Mouse (Mus musculus): ENCODE measurements at regions not wholly inside any gene's neighbourhood (a gene's known extent, or its start where the extent isn't known, plus 50 kb on each side); places are given as distances from the start of the nearest gene placed in this dataset.
"Not testable (repeated sequence)": the region's sequence is repeated elsewhere in the genome, so short reads cannot be mapped to it uniquely, and the experiment has no call there.

DNA sequence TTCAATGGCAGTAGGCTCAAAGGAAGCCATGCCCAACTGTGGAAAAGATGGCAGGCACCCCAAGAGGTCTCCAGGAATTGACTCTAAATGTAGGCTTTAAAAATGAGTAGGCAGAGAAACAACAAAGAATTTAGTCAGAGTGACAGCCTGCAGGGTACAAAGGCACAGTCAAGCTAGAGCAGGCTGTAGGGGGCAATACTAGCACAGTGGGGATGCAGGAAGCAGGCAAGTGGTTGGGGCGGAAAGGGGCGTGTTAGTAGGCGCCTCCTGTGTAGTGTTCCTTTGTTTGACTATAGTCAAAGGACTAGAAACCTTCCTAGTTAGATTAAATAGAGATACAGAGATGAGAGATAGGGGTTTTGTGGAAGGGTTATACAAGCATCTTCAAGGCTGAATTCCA lies 211.4 kb upstream of the Pum3 start:
- TF ChIP-seq CTCF (IDR thresholded peaks at IDR 0.05; ENCODE audit: extremely low read depth, insufficient read depth, insufficient read length, insufficient replicate concordance) (no peak), POLR2A (IDR thresholded peaks at IDR 0.05; ENCODE audit: low read depth, low read length) (no peak)
- Histone ChIP-seq H3K27me3 (ENCODE audit: control insufficient read depth, insufficient read depth, low read length) (no peaks in the 10 kb centered on the region), H3K27ac (ENCODE audit: insufficient read depth, low read length) (no peak overlapping the region), H3K4me1 (ENCODE audit: control insufficient read depth, insufficient read depth, insufficient read length) (no peaks in the 10 kb centered on the region), H3K36me3 (ENCODE audit: control insufficient read depth, insufficient read depth, low read length) (no peaks in the 10 kb centered on the region), H3K4me3 (ENCODE audit: extremely low read depth, insufficient read depth, insufficient read length) (no peak overlapping the region)
- 81% methylated on average over 3 of the region's 3 CpGs for WGBS
- DNase-seq (ENCODE audit: low read depth in 1 of 2, low spot score in 2 of 2), result no peak

DNA sequence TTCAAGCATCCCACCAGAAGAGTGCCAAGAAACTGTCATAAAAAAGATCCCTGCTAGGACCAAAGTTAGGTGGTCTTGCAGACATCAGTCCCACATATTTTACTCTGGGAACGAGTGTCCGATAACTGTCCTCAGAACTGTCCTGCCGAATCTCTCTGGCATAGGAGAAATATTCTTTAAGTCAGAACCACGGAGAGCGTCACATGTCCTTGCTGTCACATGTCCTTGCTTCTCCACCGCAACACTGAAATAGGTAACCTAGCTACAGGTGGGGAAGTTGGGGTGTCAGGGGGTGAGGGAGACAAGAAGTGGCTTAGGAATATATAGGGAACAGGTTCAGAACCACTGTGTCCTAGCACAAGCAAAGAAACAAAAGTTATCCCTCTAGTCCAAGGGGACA lies 203.5 kb upstream of the Pum3 start:
- WGBS, result 67% methylated on average over 6 of the region's 6 CpGs
- Histone ChIP-seq H3K4me3 (ENCODE audit: extremely low read depth, insufficient read depth, insufficient read length) (no peak overlapping the region), H3K27ac (ENCODE audit: insufficient read depth, low read length) (no peak overlapping the region), H3K36me3 (ENCODE audit: control insufficient read depth, insufficient read depth, low read length) (no peaks in the 10 kb centered on the region), H3K4me1 (ENCODE audit: control insufficient read depth, insufficient read depth, insufficient read length) (no peaks in the 10 kb centered on the region), H3K27me3 (ENCODE audit: control insufficient read depth, insufficient read depth, low read length) (no peaks in the 10 kb centered on the region)
- TF ChIP-seq POLR2A (IDR thresholded peaks at IDR 0.05; ENCODE audit: low read depth, low read length) (no peak), CTCF (IDR thresholded peaks at IDR 0.05; ENCODE audit: extremely low read depth, insufficient read depth, insufficient read length, insufficient replicate concordance) (no peak)
- no peak for DNase-seq (ENCODE audit: low read depth in 1 of 2, low spot score in 2 of 2)

GRCm38 (mm10) chr19:27627626-27628025 lies 198.0 kb upstream of the Pum3 start:
- H3K27ac ChIP-seq (ENCODE audit: insufficient read depth, low read length), result no peak overlapping the region
- H3K4me3 ChIP-seq (ENCODE audit: extremely low read depth, insufficient read depth, insufficient read length), result no peak overlapping the region
- WGBS, result 93% methylated on average over 1 of the region's 1 CpGs
- TF ChIP-seq CTCF (IDR thresholded peaks at IDR 0.05; ENCODE audit: extremely low read depth, insufficient read depth, insufficient read length, insufficient replicate concordance) (no peak), POLR2A (IDR thresholded peaks at IDR 0.05; ENCODE audit: low read depth, low read length) (no peak)
- no peaks in the 10 kb centered on the region for H3K27me3 ChIP-seq (ENCODE audit: control insufficient read depth, insufficient read depth, low read length)
- DNase-seq (ENCODE audit: low read depth in 1 of 2, low spot score in 2 of 2), result no peak
- no peaks in the 10 kb centered on the region for H3K36me3 ChIP-seq (ENCODE audit: control insufficient read depth, insufficient read depth, low read length)
- no peaks in the 10 kb centered on the region for H3K4me1 ChIP-seq (ENCODE audit: control insufficient read depth, insufficient read depth, insufficient read length)

- no peaks in the 10 kb centered on the region for H3K4me1 ChIP-seq (ENCODE audit: control insufficient read depth, insufficient read depth, insufficient read length)
- TF ChIP-seq CTCF (IDR thresholded peaks at IDR 0.05; ENCODE audit: extremely low read depth, insufficient read depth, insufficient read length, insufficient replicate concordance) (no peak), POLR2A (IDR thresholded peaks at IDR 0.05; ENCODE audit: low read depth, low read length) (no peak)
- H3K27me3 ChIP-seq (ENCODE audit: control insufficient read depth, insufficient read depth, low read length), result no peaks in the 10 kb centered on the region
- no peak for DNase-seq (ENCODE audit: low read depth in 1 of 2, low spot score in 2 of 2)
- no peak overlapping the region for H3K4me3 ChIP-seq (ENCODE audit: extremely low read depth, insufficient read depth, insufficient read length)
- H3K36me3 ChIP-seq (ENCODE audit: control insufficient read depth, insufficient read depth, low read length), result no peaks in the 10 kb centered on the region
- WGBS, result 70% methylated on average over 5 of the region's 5 CpGs
- H3K27ac ChIP-seq (ENCODE audit: insufficient read depth, low read length), result no peak overlapping the region
Measured at GRCm38 (mm10) chr19:27617522-27617921, 187.9 kb upstream of the Pum3 start.

- no peak for DNase-seq (ENCODE audit: low read depth in 1 of 2, low spot score in 2 of 2)
- Histone ChIP-seq H3K27me3 (ENCODE audit: control insufficient read depth, insufficient read depth, low read length) (no peaks in the 10 kb centered on the region), H3K4me3 (ENCODE audit: extremely low read depth, insufficient read depth, insufficient read length) (no peak overlapping the region), H3K36me3 (ENCODE audit: control insufficient read depth, insufficient read depth, low read length) (no peaks in the 10 kb centered on the region), H3K27ac (ENCODE audit: insufficient read depth, low read length) (no peak overlapping the region), H3K4me1 (ENCODE audit: control insufficient read depth, insufficient read depth, insufficient read length) (no peaks in the 10 kb centered on the region)
- WGBS, result 86% methylated on average over 2 of the region's 2 CpGs
- TF ChIP-seq POLR2A (IDR thresholded peaks at IDR 0.05; ENCODE audit: low read depth, low read length) (no peak), CTCF (IDR thresholded peaks at IDR 0.05; ENCODE audit: extremely low read depth, insufficient read depth, insufficient read length, insufficient replicate concordance) (no peak)
Measured at GRCm38 (mm10) chr19:27606933-27607332, 177.3 kb upstream of the Pum3 start.

GRCm38 (mm10) chr19:27603296-27603695 lies 173.7 kb upstream of the Pum3 start:
- Histone ChIP-seq H3K4me1 (ENCODE audit: control insufficient read depth, insufficient read depth, insufficient read length) (no peaks in the 10 kb centered on the region), H3K27ac (ENCODE audit: insufficient read depth, low read length) (no peak overlapping the region), H3K27me3 (ENCODE audit: control insufficient read depth, insufficient read depth, low read length) (no peaks in the 10 kb centered on the region), H3K4me3 (ENCODE audit: extremely low read depth, insufficient read depth, insufficient read length) (no peak overlapping the region), H3K36me3 (ENCODE audit: control insufficient read depth, insufficient read depth, low read length) (no peaks in the 10 kb centered on the region)
- DNase-seq (ENCODE audit: low read depth in 1 of 2, low spot score in 2 of 2), result no peak
- WGBS, result 51% methylated on average over 8 of the region's 8 CpGs
- TF ChIP-seq POLR2A (IDR thresholded peaks at IDR 0.05; ENCODE audit: low read depth, low read length), result no peak
- no peak for TF ChIP-seq CTCF (IDR thresholded peaks at IDR 0.05; ENCODE audit: extremely low read depth, insufficient read depth, insufficient read length, insufficient replicate concordance)

DNA sequence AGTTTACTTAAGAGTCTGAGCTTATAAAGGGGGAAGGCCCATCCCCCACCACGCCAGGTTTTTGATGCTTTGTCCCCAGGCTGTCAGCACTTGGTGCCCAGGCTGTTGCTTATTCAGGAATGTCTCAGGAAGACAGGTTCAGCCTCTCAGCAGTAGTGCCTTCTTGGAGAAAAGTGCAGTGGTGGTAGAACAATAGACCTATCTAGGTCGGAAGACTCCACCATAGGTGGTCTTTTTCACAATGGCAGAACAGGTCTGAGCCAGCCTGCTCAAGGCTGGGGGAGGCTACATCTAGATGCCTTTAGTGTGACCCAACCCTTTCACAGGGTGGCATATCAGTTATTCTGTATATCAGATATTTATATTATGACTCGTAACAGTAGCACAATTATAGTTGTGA lies 171.9 kb upstream of the Pum3 start:
- H3K4me3 ChIP-seq (ENCODE audit: extremely low read depth, insufficient read depth, insufficient read length), result no peak overlapping the region
- H3K36me3 ChIP-seq (ENCODE audit: control insufficient read depth, insufficient read depth, low read length), result no peaks in the 10 kb centered on the region
- no peak for DNase-seq (ENCODE audit: low read depth in 1 of 2, low spot score in 2 of 2)
- no peaks in the 10 kb centered on the region for H3K4me1 ChIP-seq (ENCODE audit: control insufficient read depth, insufficient read depth, insufficient read length)
- WGBS, result 85% methylated on average over 3 of the region's 3 CpGs
- no peak overlapping the region for H3K27ac ChIP-seq (ENCODE audit: insufficient read depth, low read length)
- no peak for TF ChIP-seq CTCF (IDR thresholded peaks at IDR 0.05; ENCODE audit: extremely low read depth, insufficient read depth, insufficient read length, insufficient replicate concordance)
- no peaks in the 10 kb centered on the region for H3K27me3 ChIP-seq (ENCODE audit: control insufficient read depth, insufficient read depth, low read length)

- WGBS, result 88% methylated on average over 9 of the region's 9 CpGs
- not testable (repeated sequence) for DNase-seq (ENCODE audit: low read depth in 1 of 2, low spot score in 2 of 2); H3K36me3 ChIP-seq (ENCODE audit: control insufficient read depth, insufficient read depth, low read length)
Measured at GRCm38 (mm10) chr19:27600386-27600785, 170.8 kb upstream of the Pum3 start.

More at GRCm38 (mm10) chr19:27600386-27600785, 170.8 kb upstream of the Pum3 start:
- H3K4me3 ChIP-seq (ENCODE audit: extremely low read depth, insufficient read depth, insufficient read length); H3K27ac ChIP-seq (ENCODE audit: insufficient read depth, low read length); H3K27me3 ChIP-seq (ENCODE audit: control insufficient read depth, insufficient read depth, low read length); H3K4me1 ChIP-seq (ENCODE audit: control insufficient read depth, insufficient read depth, insufficient read length): not testable (repeated sequence)
